Mouse (Mus musculus) heart, embryonic 10.5 days (tissue): ENCODE measurements around the gene Tmub1. TPM values are rescaled to one million over a fixed set of nuclear protein-coding genes. Genes with fewer than 3 reads are reported as not detected.

Experiments
- DNase-seq: peaks from one replicate; pipeline ENCODE4 v3.0.0-alpha.2; 2017; ENCODE audit warnings: low spot score
- H3K27ac ChIP-seq: fragments of 300-500 bp; sonication (generic); 2 replicates; pipeline ENCODE4 v1.5.1; 2016; ENCODE audit warnings: mild to moderate bottlenecking
- H3K27me3 ChIP-seq: fragments of 300-500 bp; sonication (generic); 2 replicates; pipeline ENCODE4 v1.6.1; 2016; ENCODE audit warnings: mild to moderate bottlenecking; ENCODE audit not compliant: poor library complexity, insufficient read depth, severe bottlenecking
- H3K36me3 ChIP-seq: fragments of 300-500 bp; sonication (generic); 2 replicates; pipeline ENCODE4 v1.6.1; 2016; ENCODE audit warnings: mild to moderate bottlenecking, moderate library complexity
- H3K4me1 ChIP-seq: fragments of 300-500 bp; sonication (generic); 2 replicates; pipeline ENCODE4 v1.6.1; 2016; ENCODE audit warnings: mild to moderate bottlenecking
- H3K4me3 ChIP-seq: fragments of 300-500 bp; sonication (generic); 2 replicates; pipeline ENCODE4 v1.5.1; 2016; ENCODE audit warnings: mild to moderate bottlenecking, moderate library complexity
- H3K9me3 ChIP-seq: fragments of 300-500 bp; sonication (generic); 2 replicates; pipeline ENCODE4 v1.6.1; 2016; ENCODE audit warnings: mild to moderate bottlenecking, moderate library complexity
- WGBS: fragments of 180-500 bp; shearing (Covaris S2); methylation state at CpG from one replicate; pipeline ENCODE4 v1.1.7; 2016; 5-methylcytosine and 5-hydroxymethylcytosine counted together
- polyA plus RNA-seq: library from polyadenylated mRNA; unstranded; fragments of >200 nt; fragmentation: Nextera tagmentation; extraction: Ambion mirVana; gene quantifications from 2 replicates; pipeline ENCODE4 v1.2.1, GENCODE M21; 2016

The Tmub1 gene
- polyA plus RNA-seq, 1 experiment from 2014 or later: 22.3 TPM

DNA sequence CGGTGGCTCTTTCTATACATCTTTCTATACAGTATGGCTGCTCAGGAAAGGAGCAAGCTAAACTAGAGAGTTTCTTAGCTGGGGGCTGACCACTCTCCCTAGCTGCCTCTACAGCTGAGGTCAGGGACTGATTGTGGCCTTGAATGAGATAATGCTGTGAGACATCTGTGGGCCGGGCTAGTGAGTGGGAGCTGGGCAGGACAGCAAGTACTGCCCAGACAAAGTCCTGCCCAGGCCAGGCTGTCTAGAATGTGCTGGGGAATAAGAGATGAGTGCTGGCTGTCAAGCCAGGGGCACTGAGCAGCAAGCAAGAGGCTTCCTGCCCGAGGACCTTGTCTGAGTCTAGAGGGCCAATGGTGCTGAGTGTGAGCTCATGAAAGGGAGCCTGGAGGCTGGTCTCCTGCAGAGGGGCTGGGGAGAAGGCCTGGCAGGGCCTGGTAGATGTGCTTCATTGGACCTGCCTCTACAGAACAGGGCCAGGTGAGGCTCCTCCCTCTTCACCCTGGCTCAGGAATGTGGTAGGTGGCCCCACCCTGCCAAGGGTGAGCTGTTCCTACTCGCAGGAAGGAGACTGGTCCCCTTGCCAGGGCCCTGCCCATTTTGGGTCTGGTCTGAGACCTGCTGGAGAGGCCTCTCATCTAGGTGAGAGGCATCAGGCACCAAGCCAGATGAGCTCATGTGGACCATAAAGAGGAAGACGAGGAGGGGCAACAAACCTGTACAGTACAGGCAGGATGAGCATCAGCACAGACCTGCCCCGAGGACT lies 28.0 kb upstream of the Tmub1 start:
- Histone ChIP-seq H3K27me3 (peaks cover 11% of the 10 kb centered on the region; the same call in 1 of the 2 replicates), H3K4me3 (peak overlapping the region; percentile 72), H3K27ac (no peak overlapping the region), H3K9me3 (no peaks in the 10 kb centered on the region), H3K36me3 (peaks cover 50% of the 10 kb centered on the region), H3K4me1 (peaks cover 53% of the 10 kb centered on the region)
- WGBS: 59% methylated on average over 6 of the region's 6 CpGs
- no peak for DNase-seq

GRCm38 (mm10) chr5:24474723-24475261 lies 27.1 kb upstream of the Tmub1 start:
- Histone ChIP-seq H3K27me3 (peaks cover 11% of the 10 kb centered on the region; the same call in 1 of the 2 replicates), H3K9me3 (no peaks in the 10 kb centered on the region), H3K27ac (peak overlapping the region; percentile 83), H3K36me3 (peaks cover 41% of the 10 kb centered on the region), H3K4me3 (peak overlapping the region; percentile 72), H3K4me1 (peaks cover 52% of the 10 kb centered on the region)
- WGBS: under 1% methylated on average over 67 of the region's 67 CpGs
- no peak for DNase-seq

GRCm38 (mm10) chr5:24474025-24474722 lies 26.5 kb upstream of the Tmub1 start:
- peaks cover 48% of the 10 kb centered on the region for H3K4me1 ChIP-seq
- WGBS: 3% methylated on average over 76 of the region's 77 CpGs
- H3K27ac ChIP-seq: peak overlapping the region; percentile 83
- H3K4me3 ChIP-seq: peak overlapping the region; percentile 72
- H3K36me3 ChIP-seq: peaks cover 35% of the 10 kb centered on the region
- DNase-seq: no peak
- no peaks in the 10 kb centered on the region for H3K9me3 ChIP-seq
- H3K27me3 ChIP-seq: peaks cover 11% of the 10 kb centered on the region; the same call in 1 of the 2 replicates

DNA sequence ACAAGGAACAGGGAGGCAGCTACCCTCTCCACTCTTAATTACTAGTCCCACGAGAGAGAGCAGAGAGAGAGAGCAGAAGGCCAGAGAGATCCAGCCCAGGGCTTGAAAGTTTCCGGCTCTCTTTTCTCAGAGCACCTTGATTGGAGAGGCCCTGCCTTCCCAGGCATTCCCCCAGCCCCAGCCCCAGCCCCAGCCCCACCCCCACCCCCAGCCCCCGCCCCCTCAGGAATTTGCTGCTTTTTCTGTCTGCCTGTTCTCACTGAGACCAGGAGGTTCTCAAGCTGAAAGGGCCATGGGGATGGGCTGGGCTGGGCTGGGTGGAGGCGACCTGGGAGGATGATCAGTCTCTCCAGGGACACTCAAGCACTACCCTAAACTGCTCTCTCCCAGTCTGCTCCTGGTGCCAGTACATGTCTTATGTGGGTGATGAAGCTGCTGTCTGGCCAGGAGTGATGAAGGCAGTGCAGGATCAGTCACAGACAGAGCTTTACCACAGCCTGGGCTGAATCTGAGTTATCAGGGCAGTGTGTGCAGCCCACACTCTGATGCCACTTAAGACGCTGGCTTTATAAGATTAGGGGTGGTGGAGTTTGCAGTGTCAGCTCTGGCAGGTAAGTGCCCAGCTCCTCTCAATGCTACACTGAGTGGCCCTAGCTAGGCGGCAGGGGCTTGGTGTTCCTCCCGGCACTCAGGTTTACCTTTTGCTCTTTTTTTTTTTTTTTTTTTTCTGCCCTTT lies 25.4 kb upstream of the Tmub1 start:
- no peak for DNase-seq
- H3K9me3 ChIP-seq: no peaks in the 10 kb centered on the region
- H3K4me1 ChIP-seq: peaks cover 48% of the 10 kb centered on the region
- peak overlapping the region; percentile 31; the same call in 1 of the 2 replicates for H3K4me3 ChIP-seq
- peak overlapping the region; percentile 49 for H3K27ac ChIP-seq
- H3K27me3 ChIP-seq: peaks cover 11% of the 10 kb centered on the region; the same call in 1 of the 2 replicates
- 17% methylated on average over 7 of the region's 7 CpGs for WGBS
- H3K36me3 ChIP-seq: peaks cover 24% of the 10 kb centered on the region

DNA sequence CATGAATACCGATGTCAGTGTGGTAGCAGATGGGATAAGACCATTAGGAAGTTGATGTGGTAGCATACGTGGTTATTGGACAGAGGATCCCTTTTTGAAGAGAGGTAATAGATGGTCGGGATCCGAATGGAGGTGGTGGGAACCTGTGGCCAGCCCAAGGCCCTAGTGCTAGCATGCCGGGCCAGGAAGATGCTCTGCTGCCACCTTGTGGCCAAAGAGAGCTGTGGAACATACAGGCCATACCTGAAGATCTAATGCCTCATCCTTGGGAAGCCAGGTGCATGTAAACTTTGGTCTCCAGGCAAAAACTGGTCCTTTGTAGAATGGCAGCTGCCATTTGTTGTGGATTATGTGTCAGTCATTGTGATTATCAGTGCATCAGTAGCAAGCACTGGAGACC lies 22.9 kb upstream of the Tmub1 start:
- WGBS: 12% methylated on average over 5 of the region's 5 CpGs
- Histone ChIP-seq H3K36me3 (peaks cover under 1% of the 10 kb centered on the region; the same call in 1 of the 2 replicates), H3K27me3 (0 out of 2 replicates have a peak, but pooled peaks cover 11% of the 10 kb centered on the region), H3K27ac (no peak overlapping the region), H3K4me1 (peaks cover 52% of the 10 kb centered on the region), H3K9me3 (no peaks in the 10 kb centered on the region), H3K4me3 (no peak overlapping the region)
- peak; percentile 90 for DNase-seq

- 63% methylated on average over 12 of the region's 12 CpGs for WGBS
- no peak for DNase-seq
- no peak overlapping the region for H3K4me3 ChIP-seq
- H3K27me3 ChIP-seq: no peaks in the 10 kb centered on the region
- no peak overlapping the region for H3K27ac ChIP-seq
- H3K4me1 ChIP-seq: peaks cover 25% of the 10 kb centered on the region
- peaks cover under 1% of the 10 kb centered on the region; the same call in 1 of the 2 replicates for H3K36me3 ChIP-seq
- no peaks in the 10 kb centered on the region for H3K9me3 ChIP-seq
Measured at GRCm38 (mm10) chr5:24466762-24467161, 19.1 kb upstream of the Tmub1 start.

- peaks cover 29% of the 10 kb centered on the region for H3K36me3 ChIP-seq
- DNase-seq: no peak
- peaks cover 44% of the 10 kb centered on the region for H3K4me1 ChIP-seq
- H3K27ac ChIP-seq: peak overlapping the region; percentile 57; the same call in 1 of the 2 replicates
- H3K4me3 ChIP-seq: peak overlapping the region; percentile 22; the same call in 1 of the 2 replicates
- no peaks in the 10 kb centered on the region for H3K27me3 ChIP-seq
- 66% methylated on average over 7 of the region's 7 CpGs for WGBS
- no peaks in the 10 kb centered on the region; the same call in 1 of the 2 replicates for H3K9me3 ChIP-seq
Measured at GRCm38 (mm10) chr5:24455613-24456012, 8.0 kb upstream of the Tmub1 start.

DNA sequence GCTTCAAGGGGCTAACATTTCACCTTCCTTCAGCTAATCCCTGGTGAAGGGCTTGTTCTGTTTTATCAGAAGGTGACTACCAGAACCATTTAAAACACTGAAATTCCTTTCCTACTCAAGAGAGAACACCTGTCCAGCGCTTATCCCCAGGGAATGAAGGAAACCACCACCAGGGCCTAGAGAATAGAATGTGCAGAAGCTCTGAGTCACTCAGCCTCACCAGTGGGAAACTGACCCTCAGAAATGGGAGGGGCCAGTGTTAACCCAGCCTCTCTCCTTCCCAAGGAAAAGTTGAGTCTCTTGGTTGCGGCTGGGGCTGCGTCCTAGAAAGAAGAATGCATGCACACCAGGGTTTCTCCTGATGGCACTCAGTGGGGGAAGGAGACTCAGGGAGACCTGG lies 7.4 kb upstream of the Tmub1 start:
- Histone ChIP-seq H3K4me1 (peaks cover 44% of the 10 kb centered on the region), H3K4me3 (peak overlapping the region; percentile 22; the same call in 1 of the 2 replicates), H3K36me3 (peaks cover 24% of the 10 kb centered on the region), H3K9me3 (no peaks in the 10 kb centered on the region; the same call in 1 of the 2 replicates), H3K27me3 (no peaks in the 10 kb centered on the region), H3K27ac (peak overlapping the region; percentile 57; the same call in 1 of the 2 replicates)
- DNase-seq: no peak
- 60% methylated on average over 3 of the region's 3 CpGs for WGBS

DNA sequence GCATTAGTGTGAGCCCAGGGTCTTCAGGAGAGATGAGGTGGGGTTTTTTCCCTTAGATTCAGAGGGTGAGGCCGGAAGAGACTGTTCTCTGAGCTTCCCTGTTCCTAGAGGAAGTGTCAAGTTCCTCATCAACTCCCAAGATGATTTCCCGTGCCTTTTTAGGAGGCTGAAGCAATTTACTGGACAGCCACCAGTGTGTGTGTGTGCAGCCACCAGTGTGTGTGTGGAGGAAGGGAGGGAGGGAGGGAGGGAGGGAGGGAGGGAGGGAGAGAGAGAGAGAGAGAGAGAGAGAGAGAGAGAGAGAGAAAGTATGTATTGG lies 6.3 kb upstream of the Tmub1 start:
- DNase-seq: no peak
- H3K27me3 ChIP-seq: no peaks in the 10 kb centered on the region
- 0 out of 2 replicates have a peak overlapping the region, but pooled peaks have one; percentile 97 for H3K27ac ChIP-seq
- WGBS: 38% methylated on average over 2 of the region's 2 CpGs
- H3K36me3 ChIP-seq: peaks cover 21% of the 10 kb centered on the region
- H3K9me3 ChIP-seq: no peaks in the 10 kb centered on the region; the same call in 1 of the 2 replicates
- H3K4me3 ChIP-seq: peak overlapping the region; percentile 88
- H3K4me1 ChIP-seq: peaks cover 44% of the 10 kb centered on the region

GRCm38 (mm10) chr5:24453283-24453984 lies 5.8 kb upstream of the Tmub1 start:
- WGBS: 19% methylated on average over 5 of the region's 5 CpGs
- Histone ChIP-seq H3K4me3 (peak overlapping the region; percentile 88), H3K27me3 (no peaks in the 10 kb centered on the region), H3K9me3 (no peaks in the 10 kb centered on the region; the same call in 1 of the 2 replicates), H3K27ac (peak overlapping the region; percentile 97), H3K4me1 (peaks cover 44% of the 10 kb centered on the region), H3K36me3 (peaks cover 18% of the 10 kb centered on the region)
- DNase-seq: no peak

DNA sequence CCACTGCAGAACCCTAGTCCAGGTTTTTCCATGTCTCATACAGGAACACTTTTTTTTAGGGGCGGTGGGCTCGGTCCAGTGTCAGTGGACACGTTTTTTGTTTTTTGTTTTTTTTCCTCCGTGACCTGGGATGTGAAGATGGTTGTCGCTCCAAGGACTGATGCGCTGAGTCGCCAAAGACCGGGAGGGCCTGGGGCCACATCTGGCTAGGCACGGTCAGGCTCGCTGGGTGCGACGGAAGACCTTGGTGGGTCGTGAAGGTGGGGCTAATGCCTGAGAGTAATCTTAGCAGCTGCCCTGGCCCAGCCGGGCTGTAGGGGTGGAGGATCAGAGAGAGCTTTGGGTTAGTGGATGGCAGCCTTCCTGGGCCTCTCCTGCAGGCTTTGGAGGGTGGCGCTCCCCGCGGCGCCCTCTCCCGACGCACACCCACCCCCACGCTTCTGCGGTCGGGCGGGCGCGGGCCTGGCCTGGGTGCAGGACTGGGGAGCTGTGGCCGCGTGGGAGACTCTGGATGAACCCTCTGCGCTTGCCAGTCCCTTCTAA lies 5.1 kb upstream of the Tmub1 start:
- Histone ChIP-seq H3K27ac (peak overlapping the region; percentile 97), H3K9me3 (no peaks in the 10 kb centered on the region), H3K4me1 (peaks cover 48% of the 10 kb centered on the region), H3K27me3 (no peaks in the 10 kb centered on the region), H3K36me3 (peaks cover 11% of the 10 kb centered on the region), H3K4me3 (peak overlapping the region; percentile 88)
- WGBS: under 1% methylated on average over 29 of the region's 29 CpGs
- DNase-seq: no peak
